Mouse (Mus musculus) C2C12 (cell line): ENCODE results near the gene Atp6v0e2.

Experiments used
- CTCF ChIP-seq: IDR thresholded peaks from one replicate; pipeline ENCODE4 v1.5.1; 2011; ENCODE audit not compliant: control insufficient read depth, insufficient read depth, insufficient read length
- MYOD1 ChIP-seq: IDR thresholded peaks from one replicate; pipeline ENCODE4 v1.6.1; 2011; ENCODE audit warnings: low read depth; ENCODE audit not compliant: control insufficient read depth, insufficient read length

DNA sequence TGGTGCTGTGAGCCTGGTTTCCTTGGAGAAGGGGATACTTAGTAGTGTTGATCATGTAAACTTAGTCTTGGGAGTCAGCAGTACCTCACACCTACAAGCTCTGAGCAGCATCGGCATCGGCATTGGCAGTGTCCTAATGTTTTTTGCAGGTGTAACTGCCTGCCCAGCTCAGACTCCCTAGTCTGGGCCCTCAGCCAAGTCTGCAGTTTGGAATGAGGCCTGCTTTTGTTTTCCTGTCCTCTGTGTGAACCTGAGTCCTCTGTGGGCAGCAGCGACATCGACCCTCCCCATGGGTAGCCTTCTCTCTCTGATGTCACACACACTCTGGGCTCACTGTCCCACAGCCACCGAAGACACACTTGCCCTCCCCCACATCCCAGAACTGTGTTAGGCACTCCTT, 28.9 kb downstream of the Atp6v0e2 start:
- TF ChIP-seq CTCF (no peak), MYOD1 (no peak)
